Mouse (Mus musculus): ENCODE measurements at regions not wholly inside any gene's neighbourhood (a gene's known extent, or its start where the extent isn't known, plus 50 kb on each side); places are given as distances from the start of the nearest gene placed in this dataset.

DNA sequence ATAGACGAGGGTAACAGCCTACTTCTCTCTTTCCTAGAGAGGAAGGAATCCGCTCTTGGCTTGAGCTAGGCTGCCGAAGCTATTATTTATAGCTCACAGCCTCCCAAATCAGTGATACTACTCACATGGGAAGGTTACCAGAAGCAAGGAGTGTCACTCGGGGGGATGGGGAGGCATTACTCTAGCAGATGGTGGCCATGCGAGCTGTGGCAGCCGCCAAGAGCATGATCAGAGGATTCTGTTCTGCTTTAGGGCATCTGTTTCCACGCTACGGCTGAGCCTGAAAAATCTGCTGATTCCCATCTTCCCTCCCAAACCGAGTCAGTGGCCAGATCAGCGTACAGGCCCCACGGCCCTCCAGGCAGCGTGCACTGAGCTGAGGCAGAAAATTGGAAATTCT, 79.5 kb downstream of the Kctd12 start:
- 51% methylated on average over 12 of the region's 12 CpGs for WGBS
- no peak for TF ChIP-seq CTCF (IDR thresholded peaks at IDR 0.05; ENCODE audit: borderline replicate concordance, control insufficient read depth, extremely low read depth, insufficient read depth, low read length, poor library complexity)
- TF ChIP-seq POLR2A (IDR thresholded peaks at IDR 0.05; ENCODE audit: control insufficient read depth, extremely low read depth, insufficient read depth, low read length, poor library complexity), result no peak
- H3K36me3 ChIP-seq (ENCODE audit: control insufficient read depth, insufficient read depth, low read length), result no peaks in the 10 kb centered on the region

DNA sequence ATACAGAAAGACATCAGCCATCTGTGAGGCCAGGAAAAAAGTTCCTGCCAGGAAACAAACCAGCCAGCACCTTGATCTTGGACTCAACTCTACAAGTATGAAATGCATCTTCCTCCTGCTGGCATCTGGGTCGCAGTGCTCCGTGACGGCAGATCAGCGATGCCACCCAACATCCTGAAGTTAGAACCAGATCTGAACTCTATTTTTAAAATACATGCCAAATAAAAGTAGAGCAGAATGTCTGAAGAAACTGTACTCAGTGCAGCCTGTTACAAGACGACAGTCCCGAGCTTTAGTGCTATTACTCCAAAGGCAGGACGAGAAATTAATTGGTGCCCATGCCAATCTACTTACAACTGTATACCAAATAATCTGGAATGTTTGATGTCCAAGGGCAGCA, 80.2 kb downstream of the Kctd12 start:
- H3K27me3 ChIP-seq (ENCODE audit: control insufficient read depth, insufficient read depth, low read length), result no peaks in the 10 kb centered on the region
- H3K4me1 ChIP-seq (replicated peaks; ENCODE audit: control insufficient read depth, insufficient read depth, low read length), result peaks cover 10% of the 10 kb centered on the region
- no peak for TF ChIP-seq POLR2A (IDR thresholded peaks at IDR 0.05; ENCODE audit: control insufficient read depth, extremely low read depth, insufficient read depth, low read length, poor library complexity)
- no peak for TF ChIP-seq CTCF (IDR thresholded peaks at IDR 0.05; ENCODE audit: borderline replicate concordance, control insufficient read depth, extremely low read depth, insufficient read depth, low read length, poor library complexity)
- no peak overlapping the region for H3K27ac ChIP-seq (ENCODE audit: control insufficient read depth, insufficient read depth, low read length)
- H3K36me3 ChIP-seq (ENCODE audit: control insufficient read depth, insufficient read depth, low read length), result no peaks in the 10 kb centered on the region
- no peak for DNase-seq
- H3K4me3 ChIP-seq (ENCODE audit: control insufficient read depth, insufficient read depth, low read length), result no peak overlapping the region
- 97% methylated on average over 7 of the region's 7 CpGs for WGBS

More for the DNA sequence above, 79.5 kb downstream of the Kctd12 start:
- no peaks in the 10 kb centered on the region for H3K27me3 ChIP-seq (ENCODE audit: control insufficient read depth, insufficient read depth, low read length)
- peaks cover 10% of the 10 kb centered on the region for H3K4me1 ChIP-seq (replicated peaks; ENCODE audit: control insufficient read depth, insufficient read depth, low read length)
- DNase-seq, result no peak
- H3K27ac ChIP-seq (ENCODE audit: control insufficient read depth, insufficient read depth, low read length), result no peak overlapping the region
- H3K4me3 ChIP-seq (ENCODE audit: control insufficient read depth, insufficient read depth, low read length), result no peak overlapping the region

GRCm38 (mm10) chr14:102898445-102898844, 84.0 kb downstream of the Kctd12 start:
- no peak for DNase-seq
- TF ChIP-seq POLR2A (IDR thresholded peaks at IDR 0.05; ENCODE audit: control insufficient read depth, extremely low read depth, insufficient read depth, low read length, poor library complexity), result no peak
- TF ChIP-seq CTCF (IDR thresholded peaks at IDR 0.05; ENCODE audit: borderline replicate concordance, control insufficient read depth, extremely low read depth, insufficient read depth, low read length, poor library complexity), result no peak
- Histone ChIP-seq H3K36me3 (ENCODE audit: control insufficient read depth, insufficient read depth, low read length) (no peaks in the 10 kb centered on the region), H3K4me3 (ENCODE audit: control insufficient read depth, insufficient read depth, low read length) (no peak overlapping the region), H3K27ac (ENCODE audit: control insufficient read depth, insufficient read depth, low read length) (no peak overlapping the region), H3K27me3 (ENCODE audit: control insufficient read depth, insufficient read depth, low read length) (no peaks in the 10 kb centered on the region), H3K4me1 (replicated peaks; ENCODE audit: control insufficient read depth, insufficient read depth, low read length) (no peaks in the 10 kb centered on the region)
- WGBS, result 87% methylated on average over 4 of the region's 4 CpGs

- no peak for DNase-seq
- TF ChIP-seq CTCF (IDR thresholded peaks at IDR 0.05; ENCODE audit: borderline replicate concordance, control insufficient read depth, extremely low read depth, insufficient read depth, low read length, poor library complexity), result no peak
- no peak for TF ChIP-seq POLR2A (IDR thresholded peaks at IDR 0.05; ENCODE audit: control insufficient read depth, extremely low read depth, insufficient read depth, low read length, poor library complexity)
- Histone ChIP-seq H3K36me3 (ENCODE audit: control insufficient read depth, insufficient read depth, low read length) (no peaks in the 10 kb centered on the region), H3K27me3 (ENCODE audit: control insufficient read depth, insufficient read depth, low read length) (no peaks in the 10 kb centered on the region), H3K4me3 (ENCODE audit: control insufficient read depth, insufficient read depth, low read length) (no peak overlapping the region), H3K4me1 (replicated peaks; ENCODE audit: control insufficient read depth, insufficient read depth, low read length) (no peaks in the 10 kb centered on the region), H3K27ac (ENCODE audit: control insufficient read depth, insufficient read depth, low read length) (no peak overlapping the region)
- WGBS, result 98% methylated on average over 1 of the region's 1 CpGs
Measured at GRCm38 (mm10) chr14:102897039-102897438, 85.4 kb downstream of the Kctd12 start.

DNA sequence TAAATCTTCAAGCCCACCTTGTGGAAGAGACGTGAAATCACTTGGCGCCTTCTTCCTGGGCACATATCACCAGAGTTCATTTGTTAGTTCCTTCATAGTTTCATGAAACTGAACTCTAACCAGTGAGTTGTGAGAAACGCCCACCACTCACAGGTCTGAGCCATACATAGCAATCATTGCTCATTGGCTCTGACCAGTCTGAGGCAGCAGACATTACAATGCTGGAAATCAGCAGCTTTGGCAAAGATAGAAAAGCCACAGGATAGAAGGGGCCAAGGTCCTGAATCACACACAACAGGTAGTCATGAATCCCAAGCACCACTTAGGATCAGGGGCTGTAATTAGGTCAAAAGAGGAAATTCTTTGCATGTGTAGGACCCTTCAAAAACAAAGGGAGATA, 85.9 kb downstream of the Kctd12 start:
- TF ChIP-seq POLR2A (IDR thresholded peaks at IDR 0.05; ENCODE audit: control insufficient read depth, extremely low read depth, insufficient read depth, low read length, poor library complexity), result no peak
- TF ChIP-seq CTCF (IDR thresholded peaks at IDR 0.05; ENCODE audit: borderline replicate concordance, control insufficient read depth, extremely low read depth, insufficient read depth, low read length, poor library complexity), result no peak
- no peak for DNase-seq
- 90% methylated on average over 3 of the region's 3 CpGs for whole genome bisulfite sequencing
- no peaks in the 10 kb centered on the region for H3K36me3 ChIP-seq (ENCODE audit: control insufficient read depth, insufficient read depth, low read length)
- no peaks in the 10 kb centered on the region for H3K4me1 ChIP-seq (replicated peaks; ENCODE audit: control insufficient read depth, insufficient read depth, low read length)
- H3K27me3 ChIP-seq (ENCODE audit: control insufficient read depth, insufficient read depth, low read length), result no peaks in the 10 kb centered on the region
- H3K27ac ChIP-seq (ENCODE audit: control insufficient read depth, insufficient read depth, low read length), result no peak overlapping the region
- H3K4me3 ChIP-seq (ENCODE audit: control insufficient read depth, insufficient read depth, low read length), result no peak overlapping the region

DNA sequence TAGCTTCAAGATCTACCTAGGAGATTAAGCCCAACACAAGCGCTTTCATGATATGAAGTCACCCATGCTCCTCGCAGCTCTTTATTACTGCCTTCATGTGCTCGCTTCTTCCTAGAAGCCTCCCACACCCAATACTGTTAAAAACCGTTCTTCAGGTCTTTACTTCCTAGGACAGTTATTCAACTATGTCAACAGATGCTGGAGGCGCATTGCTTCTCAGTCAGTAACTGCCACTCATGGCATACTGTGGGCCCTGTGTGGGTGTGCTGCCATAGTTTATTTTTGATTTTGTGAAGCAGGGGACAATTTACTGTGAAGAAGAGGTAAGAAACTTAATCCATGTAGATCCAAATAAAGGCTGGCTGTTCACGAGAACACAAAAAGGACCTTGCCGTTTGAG, 89.2 kb downstream of the Kctd12 start:
- DNase-seq, result no peak
- H3K4me1 ChIP-seq (replicated peaks; ENCODE audit: control insufficient read depth, insufficient read depth, low read length), result no peaks in the 10 kb centered on the region
- TF ChIP-seq CTCF (IDR thresholded peaks at IDR 0.05; ENCODE audit: borderline replicate concordance, control insufficient read depth, extremely low read depth, insufficient read depth, low read length, poor library complexity) (no peak), POLR2A (IDR thresholded peaks at IDR 0.05; ENCODE audit: control insufficient read depth, extremely low read depth, insufficient read depth, low read length, poor library complexity) (no peak)
- no peak overlapping the region for H3K4me3 ChIP-seq (ENCODE audit: control insufficient read depth, insufficient read depth, low read length)
- H3K27ac ChIP-seq (ENCODE audit: control insufficient read depth, insufficient read depth, low read length), result no peak overlapping the region
- 96% methylated on average over 7 of the region's 7 CpGs for WGBS
- no peaks in the 10 kb centered on the region for H3K36me3 ChIP-seq (ENCODE audit: control insufficient read depth, insufficient read depth, low read length)
- no peaks in the 10 kb centered on the region for H3K27me3 ChIP-seq (ENCODE audit: control insufficient read depth, insufficient read depth, low read length)

DNA sequence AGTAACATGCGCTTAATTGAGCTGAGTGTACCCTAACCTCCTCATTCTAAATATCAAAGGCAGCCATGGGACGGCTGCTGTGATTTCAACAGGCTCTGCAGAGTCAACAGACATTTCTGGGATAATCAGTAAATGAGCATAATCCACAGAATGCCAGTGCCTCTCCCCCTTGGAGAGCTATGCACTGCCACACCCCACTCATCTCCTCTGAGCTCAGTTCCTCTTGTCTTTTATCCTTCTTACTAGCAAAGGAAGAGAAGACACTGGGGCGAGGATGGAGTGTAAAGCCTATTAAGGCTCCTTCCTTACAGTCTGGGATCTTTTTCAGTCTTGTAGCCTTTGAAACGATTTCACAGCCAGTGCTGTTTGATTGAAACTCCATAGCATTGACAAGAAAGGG, 90.9 kb downstream of the Kctd12 start:
- DNase-seq, result no peak
- whole genome bisulfite sequencing, result 73% methylated on average over 4 of the region's 4 CpGs
- no peaks in the 10 kb centered on the region for H3K4me1 ChIP-seq (replicated peaks; ENCODE audit: control insufficient read depth, insufficient read depth, low read length)
- no peaks in the 10 kb centered on the region for H3K27me3 ChIP-seq (ENCODE audit: control insufficient read depth, insufficient read depth, low read length)
- no peak overlapping the region for H3K27ac ChIP-seq (ENCODE audit: control insufficient read depth, insufficient read depth, low read length)
- no peak overlapping the region for H3K4me3 ChIP-seq (ENCODE audit: control insufficient read depth, insufficient read depth, low read length)
- TF ChIP-seq POLR2A (IDR thresholded peaks at IDR 0.05; ENCODE audit: control insufficient read depth, extremely low read depth, insufficient read depth, low read length, poor library complexity) (no peak), CTCF (IDR thresholded peaks at IDR 0.05; ENCODE audit: borderline replicate concordance, control insufficient read depth, extremely low read depth, insufficient read depth, low read length, poor library complexity) (no peak)
- H3K36me3 ChIP-seq (ENCODE audit: control insufficient read depth, insufficient read depth, low read length), result no peaks in the 10 kb centered on the region

All from thymus, adult 2 months (tissue).